Mouse (Mus musculus) embryo, embryonic 11 days (tissue): ENCODE measurements around the gene Dcpp1.
A peak's percentile ranks its signal among the peaks of the same experiment; 100 is the strongest.
"Not testable (repeated sequence)": the region's sequence is repeated elsewhere in the genome, so short reads cannot be mapped to it uniquely, and the experiment has no call there.

Experiments
- DNase-seq: peaks from one replicate; pipeline ENCODE4 v3.0.0-alpha.2; 2015

Gene Dcpp1

GRCm38 (mm10) chr17:23880576-23880975, at the start of gene Dcpp1, which contains the start of gene Dcpp2:
Gene Dcpp1 (plus strand): TSS chr17:23880876.
Gene Dcpp2 (plus strand): TSS chr17:23880880.
- DNase-seq = not testable (repeated sequence)

- no peak for DNase-seq
These were observed 49.5 kb upstream of the Dcpp1 start for GRCm38 (mm10) chr17:23831201-23831600.

GRCm38 (mm10) chr17:23836006-23836575, 44.6 kb upstream of the Dcpp1 start, which contains the start of gene Prss33:
Gene Prss33 (minus strand): TSS chr17:23836056.
- DNase-seq = no peak

- peak; percentile 82 for DNase-seq
These were observed 39.5 kb upstream of the Dcpp1 start for GRCm38 (mm10) chr17:23841145-23841544.

- peak; percentile 25 for DNase-seq
These were observed 37.4 kb upstream of the Dcpp1 start for GRCm38 (mm10) chr17:23843141-23843811.

- peak; percentile 74 for DNase-seq
These were observed 36.8 kb upstream of the Dcpp1 start, which contains the start of the genes Prss32 and Prss41 for GRCm38 (mm10) chr17:23843812-23844273. Gene Prss32 (plus strand): TSS chr17:23843855. Gene Prss41 (minus strand): TSS chr17:23844172.

GRCm38 (mm10) chr17:23850028-23850427, 30.6 kb upstream of the Dcpp1 start:
- DNase-seq = no peak

GRCm38 (mm10) chr17:23850853-23851749, 29.6 kb upstream of the Dcpp1 start:
- DNase-seq = peak; percentile 76

GRCm38 (mm10) chr17:23853292-23853691, 27.4 kb upstream of the Dcpp1 start:
- DNase-seq = peak; percentile 70

GRCm38 (mm10) chr17:23854229-23854765, 26.4 kb upstream of the Dcpp1 start:
- DNase-seq = no peak

GRCm38 (mm10) chr17:23857193-23857592, 23.5 kb upstream of the Dcpp1 start:
- DNase-seq = no peak

- no peak for DNase-seq
These were observed 22.8 kb upstream of the Dcpp1 start for GRCm38 (mm10) chr17:23857913-23858312.

- no peak for DNase-seq
These were observed 17.8 kb upstream of the Dcpp1 start for GRCm38 (mm10) chr17:23862926-23863325.

- DNase-seq = no peak
These were observed 12.9 kb upstream of the Dcpp1 start, which contains the start of gene Prss21 for GRCm38 (mm10) chr17:23867756-23868155. Gene Prss21 (plus strand): TSS chr17:23868056.

GRCm38 (mm10) chr17:23868513-23868912, 12.2 kb upstream of the Dcpp1 start:
- no peak for DNase-seq

- peak; percentile 75 for DNase-seq
These were observed 6.5 kb upstream of the Dcpp1 start for GRCm38 (mm10) chr17:23873884-23874856.

GRCm38 (mm10) chr17:23876741-23877140, 3.9 kb upstream of the Dcpp1 start:
- no peak for DNase-seq

- no peak for DNase-seq
These were observed 3.5 kb upstream of the Dcpp1 start for GRCm38 (mm10) chr17:23877166-23877565.

GRCm38 (mm10) chr17:23917158-23917557, 36.5 kb downstream of the Dcpp1 start, which contains the start of gene Dcpp3:
Gene Dcpp3 (plus strand): TSS chr17:23917458.
- not testable (repeated sequence) for DNase-seq

GRCm38 (mm10) chr17:23924531-23925007, 43.9 kb downstream of the Dcpp1 start:
- peak; percentile 94 for DNase-seq

GRCm38 (mm10) chr17:23925090-23925493, 44.4 kb downstream of the Dcpp1 start:
- peak; percentile 81 for DNase-seq
